Mouse (Mus musculus) brain, adult 2 months (tissue): Measurements from ENCODE around the gene Umps.

Source experiments
- DNase-seq: peaks from one replicate; pipeline ENCODE4 v3.0.0; 2011; ENCODE audit warnings: low read depth, low spot score

Umps gene

DNA sequence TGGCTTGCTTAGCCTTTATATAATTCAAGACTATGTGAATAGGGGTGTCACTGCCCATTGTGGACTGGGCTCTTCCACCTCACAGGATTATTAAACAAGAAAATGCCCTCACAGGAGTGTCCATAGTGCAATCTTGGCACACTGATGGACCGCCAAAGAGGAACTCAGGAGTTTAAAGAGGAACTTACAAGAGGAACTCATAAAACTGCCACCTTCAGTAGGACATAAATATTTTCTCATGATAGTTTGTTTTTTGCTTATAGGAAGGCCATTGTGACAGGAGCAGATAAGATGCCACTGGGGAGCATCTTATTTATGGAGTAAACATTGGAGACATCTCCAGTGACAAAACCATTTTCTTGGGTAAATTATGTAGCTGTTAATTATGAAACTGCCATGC, 12.0 kb downstream of the Umps start:
- no peak for DNase-seq

DNA sequence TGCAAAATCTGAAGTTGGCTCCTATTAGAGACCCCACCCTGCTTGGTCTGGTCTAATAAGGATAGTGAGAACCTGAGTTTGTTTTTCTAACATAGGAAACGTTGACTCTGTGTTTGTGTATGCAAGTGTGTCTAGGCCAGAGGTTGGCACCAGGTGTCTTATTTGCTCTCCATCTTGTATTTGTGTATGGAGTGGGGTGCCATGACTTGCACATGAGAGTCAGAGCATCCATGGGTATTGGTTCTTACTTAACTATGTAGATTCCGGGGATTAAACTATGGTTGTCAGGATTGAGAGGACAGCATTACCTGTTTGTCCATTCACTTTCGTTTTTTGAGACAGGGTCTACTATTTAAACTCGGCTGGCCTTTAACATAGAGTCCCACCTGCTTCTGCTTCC, 13.8 kb downstream of the Umps start:
- no peak for DNase-seq

GRCm38 (mm10) chr16:33950830-33951229, 16.0 kb downstream of the Umps start:
- peak; percentile 88 for DNase-seq

DNA sequence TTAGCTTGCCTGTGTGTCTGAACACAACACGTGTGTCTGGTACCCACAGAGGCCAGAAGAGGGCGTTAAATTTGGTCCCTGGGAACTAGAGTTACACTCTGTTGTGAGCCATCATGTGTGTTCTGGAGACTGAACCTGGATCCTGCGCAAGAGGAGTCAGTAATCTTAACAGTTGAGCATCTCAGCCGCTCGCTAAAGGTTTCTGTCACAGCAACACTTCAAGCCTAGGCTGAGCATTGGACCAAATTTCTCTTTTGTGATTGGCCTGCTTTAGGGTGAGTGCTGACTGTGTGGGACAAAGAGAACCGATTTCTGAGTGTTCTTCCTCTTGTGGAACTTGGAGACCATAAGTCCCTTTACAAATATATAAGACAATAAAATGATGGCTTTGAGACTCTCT, 16.5 kb downstream of the Umps start:
- DNase-seq, result no peak

DNA sequence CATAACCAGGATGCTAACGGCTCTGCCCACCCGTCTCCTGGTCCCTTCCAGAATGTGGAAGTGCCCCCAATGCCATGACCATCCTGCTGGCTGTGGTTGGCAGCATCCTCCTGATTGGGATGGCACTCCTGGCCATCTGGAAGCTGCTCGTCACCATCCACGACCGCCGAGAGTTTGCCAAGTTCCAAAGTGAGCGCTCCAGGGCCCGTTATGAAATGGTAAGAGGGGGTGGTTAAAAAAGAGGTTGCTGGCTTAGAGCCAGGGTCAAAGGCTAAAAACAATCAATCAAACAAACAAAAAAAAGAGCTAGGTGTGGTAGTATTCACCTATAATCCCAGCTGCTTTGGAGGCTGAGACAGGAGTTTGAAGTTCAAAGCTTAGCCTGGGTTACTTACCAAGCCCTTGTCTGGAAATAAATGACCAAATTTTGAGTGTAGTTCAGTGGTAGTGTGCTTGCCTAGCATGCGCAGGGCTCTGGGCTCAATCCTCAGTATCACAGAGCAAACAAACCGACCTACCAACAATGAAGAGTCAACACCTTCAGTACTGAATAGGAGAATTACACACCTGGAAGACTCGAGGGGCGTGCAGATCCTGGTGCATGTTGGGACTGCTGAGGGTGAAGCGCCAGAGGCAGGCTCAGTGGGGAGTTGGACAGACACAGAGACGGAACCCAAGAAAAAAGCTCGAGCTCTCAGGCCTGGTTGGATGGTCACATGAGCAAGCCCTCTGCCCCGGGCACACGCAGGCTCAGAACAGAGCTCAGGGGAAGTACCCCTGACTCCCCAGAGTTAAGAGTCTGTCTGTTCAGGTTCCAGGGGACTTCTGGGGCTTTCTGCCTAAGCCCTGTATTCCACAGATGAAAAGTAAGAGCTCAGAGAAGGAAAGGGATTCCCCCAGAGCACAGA, 18.9 kb downstream of the Umps start:
- DNase-seq, result peak; percentile 46

DNA sequence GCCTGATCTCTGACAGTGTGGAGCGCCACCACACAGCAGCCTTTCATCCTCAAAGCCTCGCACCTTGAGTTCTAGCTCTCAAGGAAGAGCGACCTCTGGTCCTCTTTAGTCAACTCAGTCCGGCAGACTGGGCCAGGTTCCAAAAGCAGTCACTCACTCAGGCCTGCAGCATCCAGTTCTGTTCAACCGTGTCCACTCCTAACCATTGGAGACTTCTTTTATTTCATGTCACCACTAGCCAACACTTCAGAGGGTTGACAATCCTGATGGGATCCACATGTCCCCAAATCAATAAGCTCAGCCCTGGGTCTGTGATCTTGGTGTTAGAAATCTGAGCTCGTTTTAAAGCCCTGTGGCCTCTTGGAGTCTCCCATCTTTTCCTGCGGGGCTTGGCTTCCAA, 20.8 kb downstream of the Umps start:
- DNase-seq, result no peak

GRCm38 (mm10) chr16:33944772-33945171, 22.1 kb downstream of the Umps start:
- no peak for DNase-seq

GRCm38 (mm10) chr16:33944126-33944525, 22.7 kb downstream of the Umps start:
- no peak for DNase-seq

- DNase-seq, result no peak
Observed at GRCm38 (mm10) chr16:33943388-33943787, 23.4 kb downstream of the Umps start.

- no peak for DNase-seq
Observed at GRCm38 (mm10) chr16:33942341-33942740, 24.5 kb downstream of the Umps start.

DNA sequence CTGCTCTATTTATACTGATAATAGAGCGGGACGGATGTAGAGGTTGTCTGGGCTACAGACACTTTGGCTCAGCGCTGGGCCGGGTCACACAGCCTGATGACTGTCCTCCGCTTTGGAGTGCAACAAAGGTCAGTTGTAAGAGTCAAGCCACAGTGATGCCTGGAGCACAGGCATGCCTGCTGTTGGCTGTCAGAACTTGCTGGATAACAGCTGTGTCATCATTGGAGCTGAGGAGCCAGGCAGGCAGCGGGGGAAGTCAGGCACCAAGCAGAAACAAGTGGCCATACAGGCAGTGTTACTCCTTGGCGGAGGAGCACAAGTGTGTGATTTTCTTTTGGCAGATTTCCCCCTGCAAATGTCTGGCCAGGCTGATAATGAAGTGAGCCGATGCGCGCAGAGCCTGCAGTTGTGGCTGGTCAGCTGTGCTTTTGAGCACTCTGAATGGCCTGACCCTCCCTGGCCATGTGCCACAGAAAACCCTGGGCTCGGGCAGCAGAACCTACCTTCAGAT, 25.5 kb downstream of the Umps start:
- DNase-seq, result peak; percentile 74

- peak; percentile 82 for DNase-seq
Observed at GRCm38 (mm10) chr16:33940095-33940494, 26.7 kb downstream of the Umps start.

DNA sequence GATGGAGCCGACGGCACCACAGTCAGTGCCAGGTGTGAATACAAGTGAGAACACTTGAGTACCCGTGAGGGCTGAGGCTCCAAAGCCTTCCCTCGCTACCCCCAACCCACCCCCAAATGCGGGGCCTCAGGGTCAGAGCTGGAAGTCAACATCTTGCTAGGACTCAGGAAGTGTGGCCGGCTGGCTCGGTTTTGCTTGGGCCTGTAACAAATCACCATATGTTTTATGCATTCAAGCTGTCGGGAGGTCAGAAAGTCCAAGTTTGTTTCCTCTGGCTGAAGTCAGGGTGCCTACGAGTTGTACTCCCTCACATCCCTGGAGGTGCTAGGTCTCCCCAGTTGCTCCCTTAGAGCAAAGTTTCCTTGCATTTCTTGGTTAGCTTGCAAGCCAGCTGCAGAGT, 27.2 kb downstream of the Umps start:
- DNase-seq, result no peak

DNA sequence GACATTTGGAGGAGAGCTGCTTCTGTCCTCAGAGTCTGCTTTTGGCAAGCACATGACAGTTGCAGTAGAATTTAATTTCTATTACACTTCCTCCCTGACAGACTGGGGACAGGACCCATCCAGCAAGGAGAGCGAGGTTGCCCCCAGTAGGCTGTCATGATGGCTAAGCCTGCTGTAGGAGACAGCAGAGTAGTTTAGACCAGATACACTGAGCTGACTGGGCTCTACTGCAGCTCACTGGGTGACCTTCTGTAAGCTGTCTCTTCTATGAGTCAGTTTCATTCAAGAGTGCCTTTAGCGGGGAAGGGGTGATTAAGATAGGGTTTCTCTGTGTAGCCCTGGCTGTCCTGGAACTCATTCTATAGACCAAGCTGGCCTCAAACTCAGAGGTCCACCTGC, 27.7 kb downstream of the Umps start:
- DNase-seq, result no peak

DNA sequence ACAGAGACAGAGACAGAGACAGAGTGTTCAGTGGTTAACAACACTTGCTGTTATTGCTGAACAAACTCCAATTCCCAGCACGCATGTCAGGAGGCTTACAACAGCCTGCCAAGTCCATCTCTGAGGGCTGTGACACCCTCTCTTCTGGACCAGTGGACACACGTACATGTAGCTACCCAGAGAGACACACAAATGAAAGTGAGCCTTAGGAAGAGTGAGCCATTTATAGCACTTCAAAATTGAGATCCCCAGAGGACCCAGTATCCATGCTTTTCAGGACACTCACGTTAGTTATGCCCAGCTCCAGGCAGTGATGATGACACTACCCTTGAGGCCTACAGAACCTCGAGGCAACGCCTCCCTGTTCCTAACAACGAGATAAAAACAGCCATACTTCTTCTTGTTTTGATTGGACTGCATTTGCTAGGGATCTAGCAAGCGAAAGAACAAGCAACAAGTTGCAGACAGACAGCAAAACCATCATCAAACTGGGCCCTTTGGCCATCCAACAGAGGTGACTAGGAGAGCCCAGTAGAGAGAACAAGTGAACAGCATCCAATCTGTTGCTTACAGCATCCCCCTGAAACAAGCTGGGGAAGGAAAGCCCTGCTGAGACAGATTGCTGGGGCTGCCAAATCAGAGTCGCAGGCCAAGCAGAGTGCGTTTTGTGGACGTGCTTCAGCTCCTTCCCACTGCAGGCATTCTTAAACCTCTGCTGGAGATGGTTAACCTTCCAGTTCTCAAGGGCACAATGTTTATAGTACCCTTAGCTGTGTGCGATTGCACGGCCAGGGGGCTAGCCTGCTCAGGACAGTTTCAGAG, 28.3 kb downstream of the Umps start:
- peak; percentile 55 for DNase-seq

DNA sequence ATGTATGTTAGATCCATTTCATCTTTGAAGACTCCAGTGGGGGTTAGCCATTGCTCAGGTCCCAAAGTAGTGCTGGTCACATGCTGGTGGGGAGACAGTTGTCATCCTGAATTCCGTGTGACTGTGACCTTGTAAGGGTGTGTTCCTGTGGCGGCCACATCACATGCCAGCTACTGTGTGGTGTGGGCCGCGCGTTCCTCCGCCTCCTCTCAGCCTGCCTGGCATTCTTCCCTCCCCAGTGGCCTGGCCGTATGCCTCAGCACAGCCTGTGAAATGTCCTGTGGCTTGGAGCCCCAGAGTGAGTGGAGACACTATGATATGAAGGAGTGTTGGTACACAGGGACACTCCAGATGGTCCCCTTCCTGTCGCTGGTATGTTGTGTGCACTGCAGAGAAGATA, 29.3 kb downstream of the Umps start:
- DNase-seq, result peak; percentile 90

- no peak for DNase-seq
Observed at GRCm38 (mm10) chr16:33936885-33937284, 30.0 kb downstream of the Umps start.

GRCm38 (mm10) chr16:33935407-33935785, 31.4 kb downstream of the Umps start:
- DNase-seq, result no peak

DNA sequence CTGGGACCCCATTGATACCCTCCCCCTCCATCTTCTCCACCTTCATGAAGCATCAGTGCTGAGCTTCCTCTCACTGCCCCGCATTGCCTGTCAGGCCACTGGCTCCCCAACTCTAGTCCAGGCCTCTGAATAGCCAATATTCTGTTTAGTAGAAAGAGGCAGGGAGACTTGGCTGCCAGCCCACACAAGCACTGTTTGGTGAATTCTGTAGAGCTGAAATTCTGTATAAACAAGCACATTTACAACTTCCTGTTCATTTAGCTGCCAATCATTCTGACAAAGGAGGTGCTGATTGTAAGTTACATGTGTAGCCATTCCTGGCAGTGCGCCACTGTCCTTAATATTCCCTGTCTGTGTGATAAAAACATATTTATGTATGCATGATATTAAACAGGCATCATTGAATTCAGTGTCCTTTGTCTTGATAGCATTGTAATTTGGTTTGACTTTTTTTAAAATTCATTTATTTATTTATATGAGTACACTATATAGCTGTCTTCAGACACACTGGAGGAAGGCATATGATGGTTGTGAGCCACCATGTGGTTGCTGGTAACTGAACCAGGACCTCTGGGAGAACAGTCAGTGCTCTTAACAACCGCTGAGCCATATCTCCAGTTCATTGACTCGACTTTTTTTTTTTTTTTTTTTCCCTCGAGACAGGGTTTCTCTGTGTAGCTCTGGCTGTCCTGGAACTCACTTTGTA, 32.0 kb downstream of the Umps start:
- DNase-seq, result peak; percentile 56

DNA sequence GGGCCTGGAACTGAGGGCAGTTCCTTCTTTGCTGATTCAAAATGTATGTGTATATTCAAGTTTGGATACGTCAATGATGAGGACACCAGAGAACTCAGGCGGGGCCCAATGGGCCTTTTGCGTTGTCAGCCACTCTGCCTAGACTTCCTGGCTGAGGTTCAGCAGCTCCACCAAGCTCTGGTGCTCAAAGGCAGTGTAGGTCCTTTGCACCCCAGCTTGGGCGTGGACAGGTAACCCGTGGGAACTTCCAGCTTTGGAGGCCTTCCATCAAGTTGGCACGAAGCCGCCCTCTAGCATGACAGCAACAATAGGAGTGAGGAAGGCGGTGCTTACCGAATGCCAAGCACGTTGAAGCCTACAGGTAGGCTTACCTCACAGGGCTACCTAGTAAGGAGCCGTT, 33.4 kb downstream of the Umps start:
- DNase-seq, result no peak

- no peak for DNase-seq
Observed at GRCm38 (mm10) chr16:33932126-33932525, 34.7 kb downstream of the Umps start.

DNA sequence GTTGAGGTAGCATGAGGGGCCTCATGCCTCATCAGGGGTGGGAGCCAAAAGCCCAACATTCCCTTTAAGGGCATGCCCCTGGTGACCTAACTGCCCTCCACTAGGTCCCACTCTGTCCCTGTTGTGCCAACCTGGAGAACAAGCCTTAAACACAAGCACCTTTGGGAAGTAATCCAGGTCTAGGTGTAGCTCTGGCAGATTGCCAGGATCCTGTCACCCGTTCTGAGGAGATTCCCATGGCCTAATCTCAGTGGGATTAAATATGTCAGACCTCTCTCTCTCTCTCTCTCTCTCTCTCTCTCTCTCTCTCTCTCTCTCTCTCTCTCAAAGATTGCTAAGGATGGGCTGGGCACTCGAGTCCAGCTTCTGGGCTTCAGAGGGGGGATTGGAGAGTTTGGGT, 35.2 kb downstream of the Umps start:
- no peak for DNase-seq
